Mouse (Mus musculus): ENCODE data around the gene Tmem128.

The Tmem128 gene

DNA sequence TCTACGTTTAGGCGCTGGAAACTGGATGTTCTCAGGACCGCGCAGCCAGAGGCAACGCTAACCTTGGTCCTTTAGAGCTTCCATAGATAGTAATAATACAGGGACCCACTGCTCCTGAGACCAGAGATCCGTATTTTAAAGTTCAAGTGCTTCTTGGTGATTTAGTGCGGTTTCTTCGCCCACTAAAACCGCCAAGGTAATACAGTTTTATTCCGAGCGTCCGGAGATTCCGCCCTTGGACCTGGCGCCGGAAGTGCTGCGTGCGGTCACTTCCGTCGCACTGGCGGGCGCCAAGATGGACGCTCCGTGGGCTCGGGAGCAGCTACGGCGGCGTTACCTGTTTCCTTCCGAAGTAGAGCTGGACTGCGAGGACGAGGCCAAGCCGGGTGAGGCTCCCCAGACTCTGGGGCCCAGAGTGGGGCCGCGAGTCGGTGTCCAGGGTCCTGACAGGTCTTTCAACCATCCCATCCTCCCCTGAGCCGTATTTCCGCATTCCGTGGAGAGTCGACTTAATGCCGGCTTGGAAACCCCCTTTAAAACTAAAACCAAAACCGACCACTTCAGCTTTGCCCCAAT, at the start of gene Tmem128:
Tmem128 (plus strand) TSS at position 79 of the 576 bp plus-strand sequence.
- DNase-seq (ENCODE audit: low spot score in 2 of 2) = peak; percentile 43 to 54

GRCm38 (mm10) chr5:38211691-38212090, 48.3 kb upstream of the Tmem128 start:
- no peak for DNase-seq (ENCODE audit: low spot score in 2 of 2)

DNA sequence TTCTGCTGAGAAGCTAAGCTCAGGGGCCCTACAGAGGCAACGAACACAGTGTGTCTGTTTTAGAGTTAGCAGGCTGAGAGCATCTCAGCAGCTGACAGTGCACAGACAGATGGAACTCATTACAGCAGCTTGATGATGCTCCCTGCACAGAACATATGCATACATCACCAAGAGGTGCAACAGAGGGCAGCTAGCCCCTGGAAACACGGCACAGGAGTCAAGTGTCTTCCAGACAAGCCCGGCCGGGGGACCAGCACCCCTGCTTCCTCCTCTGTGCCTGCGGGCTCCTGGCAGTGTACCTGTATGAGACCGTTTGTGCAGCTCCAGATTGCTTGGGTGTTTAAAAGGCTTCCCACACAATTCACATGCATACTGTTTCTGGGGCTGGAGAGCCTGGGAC, 47.0 kb upstream of the Tmem128 start:
- no peak for DNase-seq (ENCODE audit: low spot score in 2 of 2)

DNA sequence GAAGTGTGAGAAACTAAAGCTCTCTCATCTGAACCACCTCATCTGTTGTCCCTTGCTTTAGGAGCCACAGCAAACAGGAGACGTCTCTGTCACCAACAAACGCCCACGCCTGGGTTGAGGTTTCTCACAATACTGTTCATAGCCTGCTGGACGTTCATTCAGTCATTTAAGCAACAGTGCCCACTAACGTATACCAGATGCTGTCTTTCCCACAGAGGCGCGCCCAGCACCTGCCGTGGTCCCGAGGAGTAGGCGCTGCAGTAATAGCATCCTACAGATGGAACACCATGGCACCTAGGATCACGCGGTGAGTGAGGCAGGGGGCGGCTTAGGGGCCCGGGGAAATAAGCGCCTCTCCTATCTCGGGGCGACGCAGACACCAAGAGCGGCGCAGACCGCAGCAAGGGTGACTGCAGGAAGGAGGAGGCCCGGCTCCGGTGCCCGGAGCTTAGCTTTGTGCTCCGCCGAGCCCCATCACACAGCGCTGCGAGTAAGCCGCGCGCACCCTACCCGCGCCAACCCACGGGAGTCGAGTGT, 40.1 kb upstream of the Tmem128 start:
- DNase-seq (ENCODE audit: low spot score in 2 of 2) = peak; percentile 53 to 55

DNA sequence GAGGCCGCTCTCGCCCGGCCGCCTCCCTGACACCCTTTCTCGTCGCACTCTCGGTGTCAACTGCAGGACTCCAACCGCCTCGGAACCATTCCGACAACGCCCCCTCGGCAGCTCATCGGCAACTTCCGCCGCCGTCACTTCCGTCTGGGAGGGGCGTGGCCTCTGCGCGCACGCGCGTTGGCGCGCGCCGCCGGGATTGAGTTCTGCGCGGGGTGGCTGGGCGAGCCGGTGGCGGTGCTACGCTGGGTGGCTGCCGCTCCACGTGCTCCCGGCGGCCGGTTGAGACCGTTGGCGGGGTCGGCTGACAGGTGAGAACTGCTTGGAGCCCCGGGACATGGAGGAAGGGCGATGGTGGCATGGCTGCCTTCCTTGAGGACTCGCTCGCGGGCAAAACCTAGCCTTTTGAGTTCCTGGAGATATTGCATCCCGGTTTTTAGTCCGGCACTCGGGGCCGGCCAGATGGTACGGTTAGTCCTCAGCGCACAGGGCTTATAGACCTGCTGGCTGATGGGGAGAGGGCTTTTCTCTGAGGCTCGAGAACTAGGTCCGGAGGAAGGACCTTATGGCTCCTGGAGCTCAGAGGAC, 39.6 kb upstream of the Tmem128 start, which contains the start of the genes Zbtb49 and Lyar:
Zbtb49 (minus strand) TSS at position 130 of the 585 bp plus-strand sequence.
Lyar (plus strand) TSS at position 143 of the 585 bp plus-strand sequence.
- peak; percentile 87 to 88 for DNase-seq (ENCODE audit: low spot score in 2 of 2)

DNA sequence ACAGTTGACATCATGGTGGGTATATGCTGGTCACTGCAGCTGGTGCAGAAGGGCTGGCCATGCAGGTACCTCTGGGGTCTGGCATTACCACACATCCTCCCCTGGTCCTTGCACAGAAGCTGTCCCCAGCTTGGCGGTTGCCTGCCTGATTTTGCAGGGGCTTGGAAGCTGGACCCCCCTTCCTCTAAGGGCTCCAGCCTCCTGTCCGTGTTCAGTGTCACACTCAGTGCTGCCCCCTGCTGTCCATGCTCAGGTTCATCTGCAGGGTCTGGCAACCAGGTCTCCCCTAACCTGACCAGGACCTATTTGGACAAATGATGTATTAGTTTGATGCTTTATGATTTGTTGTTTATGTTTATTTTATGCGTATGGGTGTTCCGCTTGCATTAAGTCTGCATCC, 24.6 kb upstream of the Tmem128 start:
- DNase-seq (ENCODE audit: low spot score in 2 of 2) = no peak

DNA sequence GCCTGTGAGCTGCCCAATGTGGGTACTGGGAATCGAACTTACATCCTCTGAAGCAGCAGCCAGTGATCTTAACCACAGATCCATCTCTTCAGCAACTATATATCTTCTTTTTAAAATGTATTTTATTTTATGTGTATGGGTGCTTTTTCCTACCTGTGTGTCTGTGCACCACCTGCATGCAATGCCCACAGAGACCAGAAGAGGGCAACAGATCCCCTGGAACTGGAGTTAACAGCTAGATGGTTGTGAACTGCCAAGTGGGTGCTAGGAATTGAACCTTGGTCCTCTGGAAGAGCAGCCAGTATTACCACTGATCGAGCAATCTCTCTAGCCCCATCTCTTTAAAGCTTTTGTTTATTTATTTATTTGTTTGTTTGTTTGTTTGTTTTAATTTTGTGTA, 23.4 kb upstream of the Tmem128 start:
- DNase-seq (ENCODE audit: low spot score in 2 of 2) = no peak

- no peak for DNase-seq (ENCODE audit: low spot score in 2 of 2)
Measured at GRCm38 (mm10) chr5:38240727-38241472, 19.1 kb upstream of the Tmem128 start.

DNA sequence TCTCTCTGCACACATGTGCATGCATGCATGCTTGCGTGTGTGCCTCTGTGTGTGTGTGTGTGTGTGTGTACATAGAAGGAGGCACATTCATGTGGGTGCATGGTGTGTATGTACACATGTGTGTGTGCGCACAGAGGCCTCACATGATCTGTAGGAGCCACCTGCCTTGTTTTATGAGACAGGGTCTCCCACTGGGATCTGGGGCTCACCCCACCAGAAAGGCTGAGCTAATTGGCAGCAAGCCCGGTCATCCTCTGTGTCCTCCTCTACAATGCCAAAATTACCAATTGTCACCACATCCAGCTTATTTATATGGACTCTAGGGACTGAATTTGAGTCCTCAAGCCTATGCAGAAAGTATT, 18.5 kb upstream of the Tmem128 start:
- DNase-seq (ENCODE audit: low spot score in 2 of 2) = no peak

- no peak for DNase-seq (ENCODE audit: low spot score in 2 of 2)
Measured at GRCm38 (mm10) chr5:38241966-38242365, 18.0 kb upstream of the Tmem128 start.

DNA sequence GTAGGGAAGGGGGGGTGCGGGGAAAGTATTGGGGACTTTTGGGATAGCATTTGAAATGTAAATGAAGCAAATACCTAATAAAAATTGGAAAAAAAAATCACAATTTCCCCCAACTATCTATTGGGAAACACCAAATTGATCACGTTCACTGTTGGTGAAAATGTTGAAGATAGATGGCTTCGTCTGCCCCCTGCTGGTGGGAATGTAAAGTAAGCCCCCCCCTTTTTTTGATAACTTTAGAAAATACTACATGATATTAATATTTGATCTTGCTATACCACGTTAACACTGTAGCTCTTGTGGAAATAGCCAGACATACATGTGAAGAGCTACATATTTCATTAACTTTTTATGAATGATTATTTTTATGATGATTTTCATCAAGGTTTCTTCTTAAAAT, 4.8 kb upstream of the Tmem128 start:
- no peak for DNase-seq (ENCODE audit: low spot score in 2 of 2)

- DNase-seq (ENCODE audit: low spot score in 2 of 2) = no peak
Measured at GRCm38 (mm10) chr5:38255644-38256043, 4.3 kb upstream of the Tmem128 start.

DNA sequence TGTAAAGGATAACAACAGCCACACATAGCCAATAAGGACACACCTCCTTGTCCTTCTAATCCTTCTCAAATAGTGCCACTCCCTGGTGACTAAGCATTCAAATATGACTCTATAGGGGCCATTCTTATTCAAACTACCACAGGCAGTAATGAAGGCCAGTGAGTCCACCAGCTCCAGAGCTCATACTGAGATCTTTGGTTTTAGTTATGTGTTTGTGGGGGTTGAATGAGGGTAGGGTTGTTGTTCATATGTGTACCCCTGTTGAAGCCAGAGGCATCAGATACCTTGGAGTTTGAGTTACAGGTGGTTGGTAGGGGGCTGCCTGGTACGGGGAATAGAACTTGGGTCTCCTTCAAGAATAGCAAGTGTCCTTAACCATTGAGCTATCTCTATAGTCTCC, 3.4 kb upstream of the Tmem128 start:
- DNase-seq (ENCODE audit: low spot score in 2 of 2) = no peak

DNA sequence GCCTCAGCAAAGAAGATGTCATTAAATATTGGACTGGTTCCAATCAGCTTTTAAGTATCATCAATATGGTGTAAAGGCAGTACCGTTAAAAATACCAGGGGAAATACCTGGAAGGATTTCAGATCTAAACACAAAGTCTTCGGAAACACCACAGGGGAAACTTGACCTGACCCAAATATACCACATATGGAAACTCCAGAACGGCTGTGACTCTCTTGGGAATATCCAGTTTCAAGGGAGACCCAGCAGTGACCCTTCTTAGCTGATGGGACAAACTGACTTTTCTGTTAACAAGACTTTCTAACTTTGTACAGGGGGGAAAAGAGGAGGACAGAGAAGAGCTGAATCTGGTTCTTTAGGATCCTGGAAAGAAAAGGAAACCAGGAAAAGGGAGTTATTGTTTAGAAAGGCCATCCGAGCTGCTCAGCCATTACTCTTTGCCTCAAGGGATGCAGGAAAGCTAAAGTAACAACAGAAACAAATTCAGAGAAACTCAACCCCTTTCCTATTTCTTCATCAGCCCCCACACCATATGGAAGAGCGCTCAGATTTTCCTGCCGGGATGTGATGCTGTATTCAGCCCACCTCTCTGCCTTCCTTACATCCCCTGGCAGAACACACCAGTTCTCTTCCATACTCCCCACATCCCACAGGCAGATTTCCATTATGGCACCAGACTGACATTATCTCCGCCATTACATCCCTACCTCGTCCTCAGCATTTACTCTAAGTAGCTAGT, 1.8 kb upstream of the Tmem128 start:
- no peak for DNase-seq (ENCODE audit: low spot score in 2 of 2)

- no peak for DNase-seq (ENCODE audit: low spot score in 2 of 2)
Measured at GRCm38 (mm10) chr5:38258773-38259146, 1.2 kb upstream of the Tmem128 start.

GRCm38 (mm10) chr5:38259455-38260106, 404 bp upstream of the Tmem128 start:
- no peak for DNase-seq (ENCODE audit: low spot score in 2 of 2)

- DNase-seq (ENCODE audit: low spot score in 2 of 2) = no peak
Measured at GRCm38 (mm10) chr5:38270942-38271341, 11.0 kb downstream of the Tmem128 start.

DNA sequence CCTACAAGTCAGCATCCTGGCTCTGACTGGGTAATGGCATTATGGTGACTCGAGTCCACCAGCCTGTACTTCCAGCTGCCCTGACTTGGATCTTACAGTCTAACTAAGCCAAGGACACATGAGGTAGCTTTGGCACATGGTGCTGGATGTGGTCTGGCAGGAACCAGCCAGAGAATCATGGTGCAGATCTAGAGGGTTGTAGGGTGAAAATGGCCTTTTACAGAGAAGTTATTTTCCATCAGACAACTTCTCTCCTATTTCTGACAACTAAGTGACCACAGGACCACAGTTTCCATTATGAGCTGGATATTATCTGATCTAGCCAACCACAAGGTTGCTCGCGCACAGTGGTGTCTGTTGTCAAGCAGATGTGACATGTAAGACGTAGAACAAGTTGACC, 13.8 kb downstream of the Tmem128 start:
- no peak for DNase-seq (ENCODE audit: low spot score in 2 of 2)

- DNase-seq (ENCODE audit: low spot score in 2 of 2) = no peak
Measured at GRCm38 (mm10) chr5:38275771-38276170, 15.8 kb downstream of the Tmem128 start, which contains the start of gene Otop1. Gene Otop1 (plus strand): TSS chr5:38275972.

- no peak for DNase-seq (ENCODE audit: low spot score in 2 of 2)
Measured at GRCm38 (mm10) chr5:38276451-38276850, 16.5 kb downstream of the Tmem128 start.

DNA sequence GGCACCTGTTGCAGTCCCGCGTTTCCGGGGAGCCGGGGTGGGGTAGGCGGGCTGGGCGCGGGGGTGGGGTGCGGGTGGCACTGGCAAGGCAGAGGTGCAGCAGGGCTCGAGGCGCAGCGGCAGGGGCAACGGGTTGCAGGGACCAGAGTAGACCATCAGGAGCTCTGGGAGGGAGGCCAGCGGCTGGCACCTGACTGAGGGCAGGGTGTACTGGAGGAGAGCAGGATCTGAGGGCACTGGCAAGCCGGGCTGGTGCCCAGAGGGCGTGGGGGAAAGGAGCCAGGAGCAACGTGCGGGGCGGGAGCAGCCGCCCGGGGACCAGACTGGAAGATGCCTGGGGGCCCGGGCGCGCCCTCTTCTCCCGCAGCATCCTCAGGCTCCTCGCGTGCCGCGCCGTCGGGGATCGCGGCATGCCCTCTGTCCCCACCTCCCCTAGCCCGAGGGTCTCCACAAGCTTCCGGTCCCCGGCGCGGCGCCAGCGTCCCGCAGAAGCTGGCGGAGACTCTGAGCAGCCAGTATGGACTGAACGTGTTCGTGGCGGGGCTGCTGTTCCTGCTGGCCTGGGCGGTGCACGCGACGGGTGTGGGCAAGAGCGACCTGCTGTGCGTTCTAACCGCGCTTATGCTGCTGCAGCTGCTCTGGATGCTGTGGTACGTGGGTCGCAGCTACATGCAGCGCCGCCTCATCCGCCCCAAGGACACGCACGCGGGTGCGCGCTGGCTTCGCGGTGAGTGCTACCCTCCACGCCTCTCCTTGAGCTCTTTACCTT, 17.3 kb downstream of the Tmem128 start:
- no peak for DNase-seq (ENCODE audit: low spot score in 2 of 2)
